8 mouse cellular contexts compared by ENCODE assay signal in genomic region chr7:79271861-79272788, GRCm38 (mm10). TPM values are rescaled to one million over a fixed set of nuclear protein-coding genes. Genes with fewer than 3 reads are reported as not detected.
DNase-seq lines count a peak whose midpoint lies in the region; ATAC-seq and TF ChIP-seq lines count a peak whose summit lies in the region.

No protein-coding gene starts in this region.

- in situ Hi-C loops in CH12.LX (cut with MboI; ENCODE audit: low pct_ligation_motif_present, low pct_unique_long_range_greater_than_20kb, low sequenced_read_pairs): loop anchor here (25.0 kb wide), 1 partner anchor 190 kb away; the partner anchor contains the start of gene Polg

- no peaks in the 10 kb centered on the region for H3K27me3 ChIP-seq in CH12.LX (replicated peaks)
- H3K27me3 ChIP-seq in forebrain, embryonic 15.5 days: no peaks in the 10 kb centered on the region
- H3K27me3 ChIP-seq in stomach, embryonic 16.5 days (ENCODE audit: control insufficient read depth, insufficient read depth, low read length): no peaks in the 10 kb centered on the region

- 83% methylated on average over 16 of the region's 16 CpGs for WGBS in forebrain, embryonic 15.5 days
- WGBS in stomach, embryonic 16.5 days: 76% methylated on average over 16 of the region's 16 CpGs

- no peaks in the 10 kb centered on the region for H3K9me3 ChIP-seq in CH12.LX (replicated peaks; ENCODE audit: low read length)
- no peaks in the 10 kb centered on the region for H3K9me3 ChIP-seq in forebrain, embryonic 15.5 days
- no peaks in the 10 kb centered on the region for H3K9me3 ChIP-seq in stomach, embryonic 16.5 days (replicated peaks; ENCODE audit: control insufficient read depth, low read length)

- H3K79me2 ChIP-seq in CH12.LX (replicated peaks; ENCODE audit: control insufficient read depth, extremely low read depth, insufficient read depth, poor library complexity, severe bottlenecking): peaks cover 4% of the 10 kb centered on the region; the same call in 1 of the 2 replicates

- TF ChIP-seq CTCF in CH12.LX (conservative IDR thresholded peaks at IDR 0.05 in 1 of 2, IDR thresholded peaks at IDR 0.05 in 1 of 2; ENCODE audit: low read depth in 2 of 2, low read length in 2 of 2): no peak

- no peak; the same call in 1 of the 2 replicates for TF ChIP-seq POLR2A in CH12.LX (IDR thresholded peaks at IDR 0.05; ENCODE audit: low read depth, low read length)

- H3K27ac ChIP-seq in CH12.LX (ENCODE audit: insufficient read depth, low read depth): no peak overlapping the region
- no peak overlapping the region; the same call in 1 of the 2 replicates for H3K27ac ChIP-seq in forebrain, embryonic 15.5 days (replicated peaks)
- peak overlapping the region; percentile 50 for H3K27ac ChIP-seq in stomach, embryonic 16.5 days (ENCODE audit: low read length)

- H3K4me1 ChIP-seq in CH12.LX (ENCODE audit: control insufficient read depth in 1 of 2, insufficient read depth in 2 of 2): peaks cover 14 to 77% of the 10 kb centered on the region in 2 experiments
- peaks cover 33% of the 10 kb centered on the region for H3K4me1 ChIP-seq in forebrain, embryonic 15.5 days
- H3K4me1 ChIP-seq in stomach, embryonic 16.5 days (ENCODE audit: control insufficient read depth, insufficient read depth, low read length): peaks cover 28% of the 10 kb centered on the region

- dilution Hi-C loops in CH12.LX (cut with MboI; ENCODE audit: extremely low pct_ligation_motif_present, extremely low pct_unique_long_range_greater_than_20kb, low sequenced_read_pairs): no loop called here

- TF ChIP-seq EP300 in CH12.LX (IDR thresholded peaks at IDR 0.05; ENCODE audit: low read length): no peak

- H3K4me3 ChIP-seq in CH12.LX (replicated peaks in 1 of 3; ENCODE audit: low read depth in 2 of 3, low read length in 2 of 3, poor library complexity in 1 of 3): peak overlapping the region; percentile 40 to 91 (median 54)
- H3K4me3 ChIP-seq in forebrain, embryonic 15.5 days: peak overlapping the region; percentile 41
- H3K4me3 ChIP-seq in stomach, embryonic 16.5 days (replicated peaks; ENCODE audit: low read length): peak overlapping the region; percentile 41

- DNase-seq in embryo, embryonic 10.5 days (ENCODE audit: low spot score): peak; percentile 18
- DNase-seq in embryo, embryonic 9.5 days (ENCODE audit: extremely low spot score): no peak
- DNase-seq in CH12.LX (ENCODE audit: extremely low read depth) (no peak), liver (peak; percentile 35)
- DNase-seq in left cerebral cortex, postnatal 4 days: no peak
- DNase-seq in layer of hippocampus, adult 9-11 months: no peak

- intact Hi-C loops in left cerebral cortex, postnatal 4 days (cut with DNase I): no loop called here

- no peaks in the 10 kb centered on the region for H3K36me3 ChIP-seq in CH12.LX (replicated peaks in 1 of 2; ENCODE audit: control insufficient read depth in 1 of 2, insufficient read depth in 1 of 2, low read length in 1 of 2)
- H3K36me3 ChIP-seq in forebrain, embryonic 15.5 days: no peaks in the 10 kb centered on the region
- H3K36me3 ChIP-seq in stomach, embryonic 16.5 days (ENCODE audit: control insufficient read depth, insufficient read depth, low read length): no peaks in the 10 kb centered on the region

- H3K9ac ChIP-seq in CH12.LX (ENCODE audit: insufficient read depth, low read depth): peak overlapping the region; percentile 56; the same call in 1 of the 2 replicates
- peak overlapping the region; percentile 37 for H3K9ac ChIP-seq in forebrain, embryonic 15.5 days (replicated peaks)
- peak overlapping the region; percentile 43 for H3K9ac ChIP-seq in stomach, embryonic 16.5 days (ENCODE audit: low read length)

- TF ChIP-seq RAD21 in CH12.LX (IDR thresholded peaks at IDR 0.05; ENCODE audit: low read depth, low read length): no peak

- ATAC-seq in forebrain, embryonic 15.5 days (replicated peaks): no peak
- ATAC-seq in stomach, embryonic 16.5 days (ENCODE audit: insufficient read depth, low FRiP score): peak; percentile 6

- peak overlapping the region; percentile 68 for H3K4me2 ChIP-seq in CH12.LX (ENCODE audit: insufficient read depth, low read depth, poor library complexity, severe bottlenecking)
- peak overlapping the region; percentile 54 for H3K4me2 ChIP-seq in forebrain, embryonic 15.5 days (replicated peaks)
- H3K4me2 ChIP-seq in stomach, embryonic 16.5 days (ENCODE audit: low read depth, low read length): peak overlapping the region; percentile 61

TF ChIP-seq in CH12.LX, 34 proteins besides CTCF, POLR2A, EP300 and RAD21:
- TF ChIP-seq MEF2A (IDR thresholded peaks at IDR 0.05; ENCODE audit: borderline replicate concordance, low read depth, low read length): no peak
- TF ChIP-seq SIN3A (IDR thresholded peaks at IDR 0.05; ENCODE audit: low read length): 0 out of 2 replicates have a peak, but pooled peaks have one; percentile 64
- no peak for TF ChIP-seq MYC (IDR thresholded peaks at IDR 0.05; ENCODE audit: low read depth, low read length)

RNA-seq across cellular contexts. Expression of gene Abhd2, which starts 0.9 kb away (rescaled TPM):
- total RNA-seq in CH12.LX (2012; rRNA removed) (9.9 and 10.3 TPM in 2 replicates), CH12.LX (2014; rRNA removed) (5.5 and 6.0 TPM in 2 replicates)
- 12.9 and 15.4 TPM in 2 replicates for polyA plus RNA-seq in CH12.LX (2012; ENCODE audit: insufficient read length, low read depth)
- 23.1 and 24.0 TPM in 2 replicates for polyA plus RNA-seq in forebrain, embryonic 15.5 days (2015; fragmentation: Nextera tagmentation; extraction: Ambion mirVana)
- 13.8 and 15.7 TPM in 2 replicates for polyA plus RNA-seq in stomach, embryonic 16.5 days (2015; fragmentation: Nextera tagmentation; extraction: Ambion mirVana)
- total RNA-seq in left cerebral cortex, postnatal 4 days (2021): 100 to 1,000 TPM; 112 to 114 TPM

Comparison
In these comparisons a context has a peak if more than half of its experiments do, and no peak if none do; other contexts are left out.
1. DNase-seq: peak in embryo, embryonic 10.5 days (single experiment) and liver (single experiment); none in embryo, embryonic 9.5 days (single experiment), CH12.LX (single experiment), left cerebral cortex, postnatal 4 days (single experiment) and layer of hippocampus, adult 9-11 months (single experiment).
2. Peak in every context shown above with its lines, with median percentiles within 50 percentile points of each other: H3K4me2 ChIP-seq, H3K4me3 ChIP-seq and H3K9ac ChIP-seq.